Mouse (Mus musculus): ENCODE results near the gene Eea1.

DNA sequence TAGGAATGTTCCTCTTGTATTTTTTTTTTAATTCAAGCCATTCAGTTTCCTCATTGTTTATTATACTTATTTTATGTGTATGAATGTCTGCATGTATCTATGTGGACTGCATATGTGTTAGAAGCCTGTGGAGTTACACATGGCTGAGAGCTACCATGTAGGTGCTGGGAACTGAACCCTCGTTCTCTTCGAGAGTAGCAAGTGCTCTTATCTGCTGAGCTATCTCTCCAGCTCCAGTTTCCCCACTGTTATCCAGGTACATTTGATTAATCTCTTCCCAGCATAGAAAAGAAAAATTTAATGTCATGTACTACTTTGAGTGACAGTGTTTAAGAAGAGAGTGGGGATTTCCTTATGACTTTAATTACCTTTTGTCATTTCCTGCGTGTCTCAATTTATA lies 31.5 kb downstream of the Eea1 start:
- TF ChIP-seq CTCF (IDR thresholded peaks at IDR 0.05; ENCODE audit: extremely low read depth, insufficient read length, insufficient replicate concordance, low read depth, low read length) = no peak
- TF ChIP-seq POLR2A (IDR thresholded peaks at IDR 0.05; ENCODE audit: low read depth, low read length) = no peak

Data from small intestine, adult 2 months (tissue).